Mouse (Mus musculus): Measurements from ENCODE around the gene Rpl23. TPM values are rescaled to one million over a fixed set of nuclear protein-coding genes. Genes with fewer than 3 reads are reported as not detected.

Gene Rpl23
- polyA plus RNA-seq, 1 experiment from 2014 or later: 298 TPM

GRCm38 (mm10) chr11:97824895-97825294 lies 42.7 kb upstream of the Rpl23 start:
- ATAC-seq: no peak
- no peaks in the 10 kb centered on the region for H3K27me3 ChIP-seq (replicated peaks; ENCODE audit: control insufficient read depth, insufficient read depth, low read length)
- H3K4me3 ChIP-seq (replicated peaks; ENCODE audit: low read length): no peak overlapping the region
- H3K27ac ChIP-seq (ENCODE audit: low read length): no peak overlapping the region
- H3K36me3 ChIP-seq (ENCODE audit: control insufficient read depth, insufficient read depth): 0 out of 2 replicates have a peak, but pooled peaks cover 7% of the 10 kb centered on the region
- 58% methylated on average over 6 of the region's 6 CpGs for WGBS
- no peaks in the 10 kb centered on the region for H3K9me3 ChIP-seq (ENCODE audit: control insufficient read depth, low read length)
- H3K4me2 ChIP-seq (ENCODE audit: low read length): no peak overlapping the region
- no peak overlapping the region for H3K9ac ChIP-seq (replicated peaks; ENCODE audit: low read depth, low read length)
- H3K4me1 ChIP-seq (replicated peaks; ENCODE audit: control insufficient read depth, insufficient read depth, low read length): 0 out of 2 replicates have a peak, but pooled peaks cover 2% of the 10 kb centered on the region

- Histone ChIP-seq H3K4me1 (replicated peaks; ENCODE audit: control insufficient read depth, insufficient read depth, low read length) (0 out of 2 replicates have a peak, but pooled peaks cover 2% of the 10 kb centered on the region), H3K36me3 (ENCODE audit: control insufficient read depth, insufficient read depth) (0 out of 2 replicates have a peak, but pooled peaks cover 7% of the 10 kb centered on the region), H3K9me3 (ENCODE audit: control insufficient read depth, low read length) (no peaks in the 10 kb centered on the region), H3K4me2 (ENCODE audit: low read length) (no peak overlapping the region), H3K27ac (ENCODE audit: low read length) (no peak overlapping the region), H3K4me3 (replicated peaks; ENCODE audit: low read length) (no peak overlapping the region), H3K9ac (replicated peaks; ENCODE audit: low read depth, low read length) (no peak overlapping the region), H3K27me3 (replicated peaks; ENCODE audit: control insufficient read depth, insufficient read depth, low read length) (no peaks in the 10 kb centered on the region)
- no peak for ATAC-seq
- 92% methylated on average over 11 of the region's 11 CpGs for whole genome bisulfite sequencing
Measured at GRCm38 (mm10) chr11:97824168-97824567, 41.9 kb upstream of the Rpl23 start.

- H3K9me3 ChIP-seq (ENCODE audit: control insufficient read depth, low read length): no peaks in the 10 kb centered on the region
- H3K27me3 ChIP-seq (replicated peaks; ENCODE audit: control insufficient read depth, insufficient read depth, low read length): no peaks in the 10 kb centered on the region
- ATAC-seq: no peak
- peaks cover 11% of the 10 kb centered on the region for H3K4me1 ChIP-seq (replicated peaks; ENCODE audit: control insufficient read depth, insufficient read depth, low read length)
- no peak overlapping the region for H3K9ac ChIP-seq (replicated peaks; ENCODE audit: low read depth, low read length)
- H3K27ac ChIP-seq (ENCODE audit: low read length): no peak overlapping the region
- no peak overlapping the region for H3K4me3 ChIP-seq (replicated peaks; ENCODE audit: low read length)
- no peak overlapping the region for H3K4me2 ChIP-seq (ENCODE audit: low read length)
- H3K36me3 ChIP-seq (ENCODE audit: control insufficient read depth, insufficient read depth): 0 out of 2 replicates have a peak, but pooled peaks cover 7% of the 10 kb centered on the region
- WGBS: 86% methylated on average over 20 of the region's 20 CpGs
Measured at GRCm38 (mm10) chr11:97822840-97823603, 40.8 kb upstream of the Rpl23 start.

GRCm38 (mm10) chr11:97821401-97822064 lies 39.3 kb upstream of the Rpl23 start:
- WGBS: 92% methylated on average over 8 of the region's 8 CpGs
- no peak for ATAC-seq

GRCm38 (mm10) chr11:97820840-97821239 lies 38.6 kb upstream of the Rpl23 start:
- Histone ChIP-seq H3K9ac (replicated peaks; ENCODE audit: low read depth, low read length) (no peak overlapping the region), H3K9me3 (ENCODE audit: control insufficient read depth, low read length) (no peaks in the 10 kb centered on the region), H3K27me3 (replicated peaks; ENCODE audit: control insufficient read depth, insufficient read depth, low read length) (no peaks in the 10 kb centered on the region), H3K4me3 (replicated peaks; ENCODE audit: low read length) (no peak overlapping the region), H3K4me1 (replicated peaks; ENCODE audit: control insufficient read depth, insufficient read depth, low read length) (peaks cover 13% of the 10 kb centered on the region), H3K27ac (ENCODE audit: low read length) (no peak overlapping the region), H3K4me2 (ENCODE audit: low read length) (no peak overlapping the region), H3K36me3 (ENCODE audit: control insufficient read depth, insufficient read depth) (peaks cover 12% of the 10 kb centered on the region)
- no peak for ATAC-seq
- 62% methylated on average over 4 of the region's 4 CpGs for WGBS

More at GRCm38 (mm10) chr11:97821401-97822064, 39.3 kb upstream of the Rpl23 start:
- no peaks in the 10 kb centered on the region for H3K9me3 ChIP-seq (ENCODE audit: control insufficient read depth, low read length)
- no peak overlapping the region for H3K4me2 ChIP-seq (ENCODE audit: low read length)
- no peaks in the 10 kb centered on the region for H3K27me3 ChIP-seq (replicated peaks; ENCODE audit: control insufficient read depth, insufficient read depth, low read length)
- H3K4me3 ChIP-seq (replicated peaks; ENCODE audit: low read length): no peak overlapping the region
- H3K27ac ChIP-seq (ENCODE audit: low read length): no peak overlapping the region
- H3K4me1 ChIP-seq (replicated peaks; ENCODE audit: control insufficient read depth, insufficient read depth, low read length): peaks cover 13% of the 10 kb centered on the region
- peaks cover 10% of the 10 kb centered on the region for H3K36me3 ChIP-seq (ENCODE audit: control insufficient read depth, insufficient read depth)
- no peak overlapping the region for H3K9ac ChIP-seq (replicated peaks; ENCODE audit: low read depth, low read length)

- 92% methylated on average over 5 of the region's 5 CpGs for WGBS
- Histone ChIP-seq H3K27me3 (replicated peaks; ENCODE audit: control insufficient read depth, insufficient read depth, low read length) (no peaks in the 10 kb centered on the region), H3K9ac (replicated peaks; ENCODE audit: low read depth, low read length) (no peak overlapping the region)
Measured at GRCm38 (mm10) chr11:97819923-97820322, 37.7 kb upstream of the Rpl23 start.

GRCm38 (mm10) chr11:97819102-97819501 lies 36.9 kb upstream of the Rpl23 start:
- H3K4me1 ChIP-seq (replicated peaks; ENCODE audit: control insufficient read depth, insufficient read depth, low read length): peaks cover 14% of the 10 kb centered on the region
- no peak overlapping the region for H3K4me2 ChIP-seq (ENCODE audit: low read length)
- peak overlapping the region; percentile 73 for H3K27ac ChIP-seq (ENCODE audit: low read length)
- H3K27me3 ChIP-seq (replicated peaks; ENCODE audit: control insufficient read depth, insufficient read depth, low read length): no peaks in the 10 kb centered on the region
- H3K9me3 ChIP-seq (ENCODE audit: control insufficient read depth, low read length): no peaks in the 10 kb centered on the region
- H3K36me3 ChIP-seq (ENCODE audit: control insufficient read depth, insufficient read depth): peaks cover 7% of the 10 kb centered on the region
- no peak overlapping the region for H3K4me3 ChIP-seq (replicated peaks; ENCODE audit: low read length)
- 61% methylated on average over 4 of the region's 4 CpGs for WGBS
- no peak for ATAC-seq
- no peak overlapping the region for H3K9ac ChIP-seq (replicated peaks; ENCODE audit: low read depth, low read length)

More at GRCm38 (mm10) chr11:97819923-97820322, 37.7 kb upstream of the Rpl23 start:
- Histone ChIP-seq H3K4me1 (replicated peaks; ENCODE audit: control insufficient read depth, insufficient read depth, low read length) (peaks cover 13% of the 10 kb centered on the region), H3K27ac (ENCODE audit: low read length) (no peak overlapping the region), H3K4me3 (replicated peaks; ENCODE audit: low read length) (no peak overlapping the region), H3K36me3 (ENCODE audit: control insufficient read depth, insufficient read depth) (peaks cover 7% of the 10 kb centered on the region), H3K9me3 (ENCODE audit: control insufficient read depth, low read length) (no peaks in the 10 kb centered on the region), H3K4me2 (ENCODE audit: low read length) (no peak overlapping the region)
- no peak for ATAC-seq

- ATAC-seq: peak; percentile 80
- H3K27ac ChIP-seq (ENCODE audit: low read length): peak overlapping the region; percentile 73
- WGBS: 4% methylated on average over 4 of the region's 4 CpGs
- H3K27me3 ChIP-seq (replicated peaks; ENCODE audit: control insufficient read depth, insufficient read depth, low read length): no peaks in the 10 kb centered on the region
- no peak overlapping the region for H3K4me3 ChIP-seq (replicated peaks; ENCODE audit: low read length)
- no peak overlapping the region for H3K4me2 ChIP-seq (ENCODE audit: low read length)
- H3K9me3 ChIP-seq (ENCODE audit: control insufficient read depth, low read length): no peaks in the 10 kb centered on the region
- H3K4me1 ChIP-seq (replicated peaks; ENCODE audit: control insufficient read depth, insufficient read depth, low read length): peaks cover 20% of the 10 kb centered on the region
- H3K36me3 ChIP-seq (ENCODE audit: control insufficient read depth, insufficient read depth): peaks cover 7% of the 10 kb centered on the region
- H3K9ac ChIP-seq (replicated peaks; ENCODE audit: low read depth, low read length): peak overlapping the region; percentile 30
Measured at GRCm38 (mm10) chr11:97818571-97818970, 36.3 kb upstream of the Rpl23 start.

- no peak overlapping the region for H3K4me3 ChIP-seq (replicated peaks; ENCODE audit: low read length)
- H3K27me3 ChIP-seq (replicated peaks; ENCODE audit: control insufficient read depth, insufficient read depth, low read length): no peaks in the 10 kb centered on the region
- H3K27ac ChIP-seq (ENCODE audit: low read length): peak overlapping the region; percentile 73; the same call in 1 of the 2 replicates
- no peak overlapping the region for H3K4me2 ChIP-seq (ENCODE audit: low read length)
- peaks cover 25% of the 10 kb centered on the region for H3K4me1 ChIP-seq (replicated peaks; ENCODE audit: control insufficient read depth, insufficient read depth, low read length)
- H3K9ac ChIP-seq (replicated peaks; ENCODE audit: low read depth, low read length): no peak overlapping the region
- ATAC-seq: no peak
- H3K36me3 ChIP-seq (ENCODE audit: control insufficient read depth, insufficient read depth): peaks cover 7% of the 10 kb centered on the region
- 24% methylated on average over 6 of the region's 6 CpGs for WGBS
- H3K9me3 ChIP-seq (ENCODE audit: control insufficient read depth, low read length): no peaks in the 10 kb centered on the region
Measured at GRCm38 (mm10) chr11:97818003-97818402, 35.8 kb upstream of the Rpl23 start.
